Mouse (Mus musculus) E14TG2a.4 (cell line): ENCODE results near the gene Ptpn21.

Experiments used
- CTCF ChIP-seq: conservative IDR thresholded peaks from 2 replicates; pipeline ENCODE4 v1.5.1; 2014; ENCODE audit warnings: low read length
- NANOG ChIP-seq: IDR thresholded peaks from 2 replicates; pipeline ENCODE4 v1.6.1; 2014; ENCODE audit warnings: borderline replicate concordance, low read length, mixed read lengths
- POU5F1 ChIP-seq: IDR thresholded peaks from 2 replicates; pipeline ENCODE4 v1.6.1; 2014; ENCODE audit warnings: low read length, borderline replicate concordance

DNA sequence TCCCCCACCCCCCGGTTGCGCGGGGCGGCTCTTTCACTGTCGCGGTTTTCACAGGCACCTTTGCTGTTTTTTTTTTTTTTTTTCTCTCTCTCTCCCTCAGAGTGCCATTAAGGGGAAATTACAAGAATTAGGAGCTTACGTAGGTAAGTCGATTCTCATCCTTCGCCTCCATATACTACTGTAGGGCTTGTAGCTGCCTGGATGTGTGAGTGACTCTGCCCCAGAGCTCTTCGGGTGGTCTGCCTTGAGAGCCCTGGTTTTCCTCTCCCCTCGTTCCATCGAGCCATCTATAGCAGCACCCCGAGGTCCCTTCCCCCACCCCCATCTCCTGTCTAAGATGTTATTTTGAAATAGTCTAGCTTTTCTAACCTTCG is 10.2 kb upstream of the Ptpn21 start:
- TF ChIP-seq CTCF (no peak), NANOG (no peak), POU5F1 (no peak)
